In genomic region chr6:144480648-144481528, GRCm38 (mm10) we compare ENCODE assay signal across 15 mouse cellular contexts.
DNase-seq lines count a peak whose midpoint lies in the region; ATAC-seq lines count a peak whose summit lies in the region.
"Had no signal": no experiment of that assay in that cellular context is flagged by ENCODE, and none has a peak within 500 bp of the region (broad histone marks: within the 10 kb centered on the region; RNA-seq: fewer than 3 reads in every experiment).

No protein-coding gene starts in this region.

- peaks cover 47% of the 10 kb centered on the region for H3K4me1 ChIP-seq in forebrain, embryonic 13.5 days
- peaks cover 29% of the 10 kb centered on the region for H3K4me1 ChIP-seq in limb, embryonic 10.5 days
- H3K4me1 ChIP-seq in neural tube, embryonic 14.5 days (ENCODE audit: control insufficient read depth, insufficient read depth, low read length): peaks cover 5% of the 10 kb centered on the region; the same call in 1 of the 2 replicates

- H3K9me3 ChIP-seq in forebrain, embryonic 13.5 days (replicated peaks): 0 out of 2 replicates have a peak, but pooled peaks cover 6% of the 10 kb centered on the region
- H3K9me3 ChIP-seq in limb, embryonic 10.5 days (replicated peaks): no peaks in the 10 kb centered on the region
- no peaks in the 10 kb centered on the region for H3K9me3 ChIP-seq in neural tube, embryonic 14.5 days (ENCODE audit: control insufficient read depth, low read length)
- H3K9me3 ChIP-seq: limb, embryonic 15.5 days had no signal

- peak overlapping the region; percentile 14 for H3K4me2 ChIP-seq in forebrain, embryonic 13.5 days
- no peak overlapping the region for H3K4me2 ChIP-seq in neural tube, embryonic 14.5 days (ENCODE audit: low read depth, low read length)
- H3K4me2 ChIP-seq: limb, embryonic 15.5 days had no signal

- peaks cover 5% of the 10 kb centered on the region; the same call in 1 of the 2 replicates for H3K27me3 ChIP-seq in forebrain, embryonic 13.5 days
- H3K27me3 ChIP-seq in limb, embryonic 10.5 days (ENCODE audit: low read depth, poor library complexity, severe bottlenecking): no peaks in the 10 kb centered on the region
- peaks cover 2% of the 10 kb centered on the region for H3K27me3 ChIP-seq in neural tube, embryonic 14.5 days (ENCODE audit: control insufficient read depth, insufficient read depth, low read length)
- H3K27me3 ChIP-seq: limb, embryonic 15.5 days had no signal

- H3K36me3 ChIP-seq in forebrain, embryonic 13.5 days (ENCODE audit: poor library complexity, severe bottlenecking): no peaks in the 10 kb centered on the region
- H3K36me3 ChIP-seq in limb, embryonic 10.5 days: no peaks in the 10 kb centered on the region
- H3K36me3 ChIP-seq in neural tube, embryonic 14.5 days (ENCODE audit: control insufficient read depth, insufficient read depth, low read length): no peaks in the 10 kb centered on the region
- H3K36me3 ChIP-seq: G1E; limb, embryonic 15.5 days had no signal

- intact Hi-C loops in gastrocnemius, postnatal 14 days (cut with DNase I; ENCODE audit: low total_unique reads): no loop called here

- 2% methylated on average over 5 of the region's 5 CpGs for WGBS in forebrain, embryonic 13.5 days
- WGBS in limb, embryonic 10.5 days: 13% methylated on average over 5 of the region's 5 CpGs
- 6% methylated on average over 5 of the region's 5 CpGs for WGBS in neural tube, embryonic 14.5 days

- H3K9ac ChIP-seq in forebrain, embryonic 13.5 days: no peak overlapping the region
- H3K9ac ChIP-seq in neural tube, embryonic 14.5 days (replicated peaks; ENCODE audit: low read depth, low read length): no peak overlapping the region
- H3K9ac ChIP-seq: limb, embryonic 15.5 days had no signal

- DNase-seq in heart, adult 11 months: peak; percentile 24
- DNase-seq in heart, adult 18-20 months: no peak
- no peak for DNase-seq in limb, embryonic 10.5 days (ENCODE audit: low spot score)
- no peak for DNase-seq in gastrocnemius, postnatal 14 days
- DNase-seq in cerebellum, adult 18-20 months: no peak
- no peak for DNase-seq in MN1 (ENCODE audit: low spot score)
- DNase-seq: adrenal gland, adult 2 months; cerebellum, adult 2 months; heart, adult 2 months; layer of hippocampus, adult 9-11 months; lung, postnatal 36 days had no signal

- peak overlapping the region; percentile 74 for H3K27ac ChIP-seq in forebrain, embryonic 13.5 days
- H3K27ac ChIP-seq in limb, embryonic 10.5 days: peak overlapping the region; percentile 53
- no peak overlapping the region for H3K27ac ChIP-seq in neural tube, embryonic 14.5 days (ENCODE audit: low read depth, low read length)
- H3K27ac ChIP-seq: heart, adult 2 months; limb, embryonic 15.5 days had no signal

- no peak overlapping the region for H3K4me3 ChIP-seq in forebrain, embryonic 13.5 days
- H3K4me3 ChIP-seq in limb, embryonic 10.5 days: no peak overlapping the region
- H3K4me3 ChIP-seq in neural tube, embryonic 14.5 days (ENCODE audit: low read depth, low read length): no peak overlapping the region
- H3K4me3 ChIP-seq: heart, adult 2 months; limb, embryonic 15.5 days had no signal

- peak; percentile 88 for ATAC-seq in forebrain, embryonic 13.5 days
- ATAC-seq in neural tube, embryonic 14.5 days (ENCODE audit: low read depth): peak; percentile 83
